Mouse (Mus musculus) mouse embryonic stem cell (cell line): Measurements from ENCODE around the gene Ppp2r1a.

Experiments
- in situ Hi-C, 2 experiments: fragments of 300-500 bp; cut with MboI; formaldehyde crosslinking; loops; 1 replicate in 1 of 2; 3 replicates in 1 of 2; pipeline ENCODE4 v1.14.3; 2019 to 2020; ENCODE audit warnings: low sequenced_read_pairs in 2 of 2, low pct_unique_long_range_greater_than_20kb in 1 of 2, mixed read lengths in 1 of 2; ENCODE audit not compliant: unreplicated experiment in 1 of 2

Gene Ppp2r1a

DNA sequence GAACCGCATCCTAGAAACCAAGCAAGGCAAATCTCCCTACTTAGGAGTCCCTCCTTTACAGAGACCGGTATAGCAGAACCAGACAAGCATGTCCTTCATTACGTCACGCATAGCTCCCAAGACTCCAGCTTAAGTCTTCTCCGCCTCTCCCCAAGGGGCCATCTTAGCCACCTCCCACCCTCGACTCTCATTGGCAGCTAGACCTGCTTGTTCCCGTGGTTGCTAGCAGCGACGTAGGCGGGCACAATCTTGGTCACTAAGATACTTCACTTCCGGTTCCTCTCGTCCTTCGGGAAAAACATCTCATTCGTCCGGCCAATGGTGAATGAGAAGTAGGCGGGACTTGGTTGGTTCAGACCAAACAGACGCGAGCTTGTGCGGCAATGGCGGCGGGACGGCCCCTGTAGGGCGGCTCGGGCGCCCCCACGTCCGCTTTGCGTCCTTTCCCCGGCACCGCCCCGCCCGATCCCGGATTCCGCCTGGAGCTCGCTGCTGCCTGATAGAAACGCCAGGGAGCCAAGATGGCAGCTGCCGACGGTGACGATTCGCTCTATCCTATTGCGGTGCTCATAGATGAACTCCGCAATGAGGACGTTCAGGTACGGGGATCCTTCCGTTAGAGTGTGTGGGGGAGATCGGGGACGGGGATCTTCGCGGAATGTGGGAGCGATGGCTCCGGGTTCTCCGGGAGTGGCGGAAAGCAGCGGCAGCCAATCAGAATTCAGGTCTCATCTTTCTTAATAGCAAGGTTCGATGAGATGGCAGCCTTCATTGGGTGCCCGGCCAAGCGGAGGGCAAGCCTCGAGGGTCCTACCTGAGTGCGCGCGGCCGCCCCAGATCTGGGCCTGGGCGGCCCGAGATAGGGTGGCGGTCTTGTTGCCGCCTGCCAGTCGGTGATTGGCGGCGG is at the start of gene Ppp2r1a:
Ppp2r1a (plus strand) TSS at position 327 of the 907 bp plus-strand sequence.
- in situ Hi-C loops, result no loop called here

DNA sequence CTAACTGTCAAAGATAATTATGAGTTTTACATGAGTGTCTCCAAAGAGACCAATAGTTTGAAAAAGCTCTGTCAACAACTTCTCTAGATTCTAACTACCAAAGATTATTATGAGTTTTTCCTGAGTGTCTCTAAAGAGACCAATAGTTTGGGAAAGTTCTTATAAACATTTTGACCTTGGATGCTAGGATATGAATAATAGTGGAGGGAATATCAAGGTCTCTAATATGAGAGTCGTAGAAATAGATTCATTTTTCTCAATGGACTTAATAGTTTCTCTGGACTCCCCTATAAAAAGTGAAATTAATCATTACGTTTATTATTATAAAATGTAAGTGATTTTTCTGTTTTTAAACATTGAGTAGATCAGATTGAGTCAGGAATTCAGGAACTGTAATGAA is 40.1 kb upstream of the Ppp2r1a start, which contains the start of gene Vmn1r231:
Vmn1r231 (minus strand) TSS at position 101 of the 400 bp plus-strand sequence.
- in situ Hi-C loops, result no loop called here

- in situ Hi-C loops, result no loop called here
Observed at GRCm38 (mm10) chr17:20919614-20920013, 25.5 kb upstream of the Ppp2r1a start, which contains the start of gene Vmn1r232. Vmn1r232 (minus strand) TSS chr17:20919714.

- in situ Hi-C loops, result no loop called here
Observed at GRCm38 (mm10) chr17:20944226-20944625, 885 bp upstream of the Ppp2r1a start.

DNA sequence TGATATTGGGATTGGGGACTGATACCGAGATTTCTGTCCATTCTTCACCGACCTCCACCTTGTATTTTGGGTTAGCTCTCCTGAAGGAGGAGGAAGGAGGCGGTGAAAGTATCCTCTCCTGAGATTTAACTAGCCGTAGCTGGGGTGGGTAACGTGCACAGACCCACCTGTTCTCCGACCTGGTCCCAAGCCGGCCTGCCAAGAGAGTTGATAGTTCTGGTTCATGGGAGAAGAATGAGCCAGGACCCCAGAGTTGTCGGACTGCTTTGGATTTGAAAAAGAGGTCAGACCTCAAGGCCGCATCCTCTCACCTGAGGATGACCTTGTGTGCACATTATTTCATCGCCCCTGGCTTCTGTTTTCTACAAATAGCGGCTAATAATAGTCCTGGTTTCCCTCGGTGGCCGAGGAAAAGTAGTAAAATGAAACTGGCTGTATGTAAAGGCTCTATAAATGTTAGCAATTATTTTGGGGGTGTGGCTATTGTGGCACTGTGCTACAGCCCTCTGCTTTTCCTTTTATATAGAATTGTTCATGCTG is 985 bp downstream of the Ppp2r1a start:
- in situ Hi-C loops, result no loop called here

- in situ Hi-C loops, result no loop called here
Observed at GRCm38 (mm10) chr17:20946636-20947035, 1.5 kb downstream of the Ppp2r1a start.

DNA sequence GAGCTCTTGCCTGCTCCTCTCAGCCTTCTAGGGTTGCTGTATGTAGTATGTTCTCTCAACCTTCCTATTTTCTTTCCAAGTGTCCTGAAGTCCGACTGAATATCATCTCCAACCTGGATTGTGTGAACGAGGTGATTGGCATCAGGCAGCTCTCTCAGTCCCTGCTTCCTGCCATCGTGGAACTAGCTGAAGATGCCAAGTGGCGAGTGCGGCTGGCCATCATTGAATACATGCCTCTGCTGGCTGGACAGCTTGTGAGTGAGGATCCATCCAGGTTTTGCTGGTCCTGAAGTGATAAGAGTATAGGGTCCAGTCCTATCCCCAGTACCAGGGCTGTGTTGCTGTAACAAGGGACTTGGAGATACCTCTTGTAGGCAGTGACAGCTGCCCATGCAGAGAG is 15.3 kb downstream of the Ppp2r1a start:
- in situ Hi-C loops, result loop anchor here in 1 of 2 experiments (25.0 kb wide), 1 partner anchor 777 kb away; the partner anchor contains the start of gene Zfp229

DNA sequence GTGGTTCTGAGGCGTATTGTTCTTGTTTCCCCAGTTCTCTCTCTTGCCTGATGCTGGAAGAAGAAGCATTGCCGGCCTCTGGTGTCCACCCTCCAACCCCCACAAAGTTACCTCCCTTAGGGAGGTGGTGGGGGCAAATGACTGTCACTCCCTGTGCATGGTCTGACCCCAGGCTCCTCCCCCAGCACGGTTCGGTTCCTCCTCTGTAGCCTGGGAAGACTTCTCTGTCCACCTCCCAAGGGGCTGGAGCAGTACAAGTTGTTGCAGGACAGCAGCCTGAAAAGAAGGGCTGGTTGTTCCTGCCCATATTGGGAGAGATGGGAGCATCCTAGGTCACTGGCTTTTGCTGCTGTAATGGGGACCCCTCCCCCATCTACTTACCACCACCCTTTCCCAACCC is 20.3 kb downstream of the Ppp2r1a start:
- in situ Hi-C loops, result loop anchor here in 1 of 2 experiments (25.0 kb wide), 1 partner anchor 772 kb away; the partner anchor contains the start of gene Zfp229

- in situ Hi-C loops, result loop anchor here in 1 of 2 experiments (25.0 kb wide), 1 partner anchor 771 kb away; the partner anchor contains the start of gene Zfp229
Observed at GRCm38 (mm10) chr17:20966681-20967080, 21.6 kb downstream of the Ppp2r1a start.

DNA sequence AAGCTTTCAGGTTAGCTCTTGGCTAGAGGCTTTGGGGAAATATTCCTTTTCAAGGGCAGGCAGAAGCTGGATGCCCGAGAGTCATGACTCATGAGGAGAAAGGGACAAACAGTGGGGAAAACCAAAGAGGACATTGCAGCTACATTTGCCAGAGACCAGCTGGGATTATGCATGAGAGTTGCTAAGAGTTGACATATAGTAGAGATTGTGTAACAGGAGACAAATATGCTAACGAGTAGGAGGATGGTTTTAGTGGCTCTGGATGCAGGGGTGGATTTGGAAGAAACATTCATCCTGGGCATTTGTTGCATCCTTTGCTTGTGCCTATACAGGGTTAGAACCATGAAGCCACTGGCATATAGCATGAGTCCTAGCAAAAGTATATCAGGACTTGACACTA is 48.6 kb downstream of the Ppp2r1a start:
- in situ Hi-C loops, result no loop called here

- in situ Hi-C loops, result no loop called here
Observed at GRCm38 (mm10) chr17:20996364-20996763, 51.3 kb downstream of the Ppp2r1a start, which contains the start of gene Vmn1r233. Vmn1r233 (minus strand) TSS chr17:20996464.

DNA sequence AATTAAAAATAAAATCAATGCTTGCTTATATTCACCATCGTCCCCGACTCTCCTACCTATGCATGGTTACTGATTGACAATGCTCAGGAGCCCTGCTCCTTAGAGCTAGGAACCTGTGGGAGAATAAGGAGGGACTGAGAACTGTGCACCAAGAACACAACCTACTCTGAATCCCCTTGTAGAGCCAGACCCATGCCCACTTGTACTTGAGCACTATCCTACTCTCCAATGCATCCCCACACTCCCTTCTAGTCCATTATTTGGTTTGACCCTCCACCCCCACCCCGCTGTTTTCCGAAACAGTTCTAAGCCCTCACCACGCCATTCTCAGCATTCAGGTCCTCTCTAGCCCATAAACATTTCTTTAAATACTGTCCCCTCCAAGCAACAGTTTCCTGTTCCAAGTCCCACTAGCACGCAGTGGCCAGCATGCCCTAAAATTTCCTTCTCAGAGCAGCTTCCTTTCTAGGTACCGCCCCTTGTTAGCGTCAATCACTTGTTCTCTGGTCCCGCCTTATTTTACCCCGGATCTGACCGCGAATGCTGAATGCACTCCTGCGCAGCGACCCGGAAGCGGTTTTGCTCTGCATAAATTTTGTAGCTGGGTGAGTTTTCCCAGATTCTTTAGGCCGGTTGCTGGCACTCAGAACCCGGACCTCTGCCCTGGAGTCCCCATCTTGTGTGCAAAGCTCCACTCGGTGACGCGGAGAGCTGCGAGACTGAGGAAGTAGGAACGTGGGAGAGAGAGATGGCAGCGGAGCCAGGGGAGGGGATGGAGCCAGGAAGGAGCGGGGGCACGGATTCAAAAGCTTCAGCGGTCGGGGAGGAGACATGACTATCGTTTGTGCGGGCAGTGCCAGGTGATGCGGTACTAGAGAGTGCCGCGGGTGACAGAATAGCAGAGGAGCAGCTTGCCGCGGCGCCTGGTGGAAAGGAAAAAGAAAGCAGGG is 63.5 kb downstream of the Ppp2r1a start, which contains the start of gene Zfp160:
Zfp160 (plus strand) TSS at position 522 of the 950 bp plus-strand sequence.
- in situ Hi-C loops, result no loop called here

DNA sequence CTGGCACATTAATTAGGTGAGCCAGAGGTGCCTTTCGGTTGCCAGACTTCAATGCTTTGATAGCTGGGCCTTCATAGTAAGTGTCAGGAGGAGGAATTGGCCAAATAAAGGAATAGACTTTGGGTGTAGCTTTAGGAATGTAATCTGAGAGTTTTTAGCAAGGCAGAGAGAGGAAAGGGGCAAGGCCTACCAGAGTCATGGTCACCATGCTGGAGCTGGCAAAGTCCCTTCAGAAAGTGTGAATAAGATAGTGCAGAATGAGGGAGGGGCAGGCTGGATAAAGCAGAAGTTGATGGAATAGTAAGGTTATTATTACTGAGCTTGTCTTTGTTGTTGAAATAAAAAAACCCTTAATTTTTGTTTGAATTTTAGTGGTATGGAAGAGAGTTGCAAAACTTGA is 64.6 kb downstream of the Ppp2r1a start:
- in situ Hi-C loops, result no loop called here
